Mouse (Mus musculus): ENCODE results near the gene Sox18. TPM values are rescaled to one million over a fixed set of nuclear protein-coding genes. Genes with fewer than 3 reads are reported as not detected.
A peak's percentile ranks its signal among the peaks of the same experiment; 100 is the strongest.

Gene Sox18
- 10 to 100 TPM; 14.4 to 15.6 TPM for total RNA-seq (2021)
- long read RNA-seq, experiment 1, partial matches to known transcripts = 0 of 2 reads
- long read RNA-seq, experiment 1, other reads (novel, unspliced or antisense) = 0 of 2 reads
- long read RNA-seq, experiment 2, transcript Sox18-201 (2 exons, 1,620 nt) = major isoform, 5 of 5 reads
- long read RNA-seq, experiment 2, partial matches to known transcripts = 0 of 5 reads
- long read RNA-seq, experiment 2, other reads (novel, unspliced or antisense) = 0 of 5 reads

- no peak for DNase-seq (ENCODE audit: low spot score in 2 of 2)
These were observed at the start of gene Sox18 for GRCm38 (mm10) chr2:181671326-181671725. Sox18 (minus strand) TSS chr2:181671640.

- DNase-seq (ENCODE audit: low spot score in 2 of 2) = no peak
These were observed 49.8 kb upstream of the Sox18 start for GRCm38 (mm10) chr2:181721200-181721599.

GRCm38 (mm10) chr2:181720061-181720460 lies 48.6 kb upstream of the Sox18 start:
- no peak for DNase-seq (ENCODE audit: low spot score in 2 of 2)

- DNase-seq (ENCODE audit: low spot score in 2 of 2) = no peak
These were observed 45.6 kb upstream of the Sox18 start for GRCm38 (mm10) chr2:181716991-181717390.

GRCm38 (mm10) chr2:181715382-181715781 lies 43.9 kb upstream of the Sox18 start:
- DNase-seq (ENCODE audit: low spot score in 2 of 2) = no peak

GRCm38 (mm10) chr2:181714903-181715326 lies 43.5 kb upstream of the Sox18 start, which contains the start of gene Oprl1:
Oprl1 (plus strand) TSS chr2:181715016.
- DNase-seq (ENCODE audit: low spot score in 2 of 2) = peak; percentile 53 to 58

GRCm38 (mm10) chr2:181713749-181714148 lies 42.3 kb upstream of the Sox18 start:
- DNase-seq (ENCODE audit: low spot score in 2 of 2) = peak; percentile 49 to 55

- no peak for DNase-seq (ENCODE audit: low spot score in 2 of 2)
These were observed 35.2 kb upstream of the Sox18 start for GRCm38 (mm10) chr2:181706668-181707067.

- no peak for DNase-seq (ENCODE audit: low spot score in 2 of 2)
These were observed 26.8 kb upstream of the Sox18 start, which contains the start of gene Lkaaear1 for GRCm38 (mm10) chr2:181698241-181698640. Lkaaear1 (minus strand) TSS chr2:181698442.

- DNase-seq (ENCODE audit: low spot score in 2 of 2) = peak in 1 of 2 experiments; percentile 1
These were observed 25.5 kb upstream of the Sox18 start for GRCm38 (mm10) chr2:181696801-181697420.

- DNase-seq (ENCODE audit: low spot score in 2 of 2) = peak in 1 of 2 experiments; percentile 0
These were observed 24.3 kb upstream of the Sox18 start for GRCm38 (mm10) chr2:181695776-181696175.

GRCm38 (mm10) chr2:181694581-181694980 lies 23.1 kb upstream of the Sox18 start:
- peak in 1 of 2 experiments; percentile 0 for DNase-seq (ENCODE audit: low spot score in 2 of 2)

- peak; percentile 77 to 80 for DNase-seq (ENCODE audit: low spot score in 2 of 2)
These were observed 22.2 kb upstream of the Sox18 start, which contains the start of gene Rgs19 for GRCm38 (mm10) chr2:181693339-181694280. Rgs19 (minus strand) TSS chr2:181693977.

GRCm38 (mm10) chr2:181692304-181692703 lies 20.9 kb upstream of the Sox18 start:
- no peak for DNase-seq (ENCODE audit: low spot score in 2 of 2)

- no peak for DNase-seq (ENCODE audit: low spot score in 2 of 2)
These were observed 20.1 kb upstream of the Sox18 start for GRCm38 (mm10) chr2:181691571-181691970.

GRCm38 (mm10) chr2:181691083-181691482 lies 19.6 kb upstream of the Sox18 start:
- DNase-seq (ENCODE audit: low spot score in 2 of 2) = no peak

GRCm38 (mm10) chr2:181689466-181690160 lies 18.2 kb upstream of the Sox18 start:
- DNase-seq (ENCODE audit: low spot score in 2 of 2) = no peak

- DNase-seq (ENCODE audit: low spot score in 2 of 2) = no peak
These were observed 16.1 kb upstream of the Sox18 start for GRCm38 (mm10) chr2:181687586-181687985.

- no peak for DNase-seq (ENCODE audit: low spot score in 2 of 2)
These were observed 14.2 kb upstream of the Sox18 start for GRCm38 (mm10) chr2:181685686-181686085.

- no peak for DNase-seq (ENCODE audit: low spot score in 2 of 2)
These were observed 13.3 kb upstream of the Sox18 start for GRCm38 (mm10) chr2:181684713-181685112.

- DNase-seq (ENCODE audit: low spot score in 2 of 2) = no peak
These were observed 11.9 kb upstream of the Sox18 start for GRCm38 (mm10) chr2:181683381-181683780.
